Mouse (Mus musculus): Measurements from ENCODE around the gene Prcc.
A peak's percentile ranks its signal among the peaks of the same experiment; 100 is the strongest.

Gene Prcc

DNA sequence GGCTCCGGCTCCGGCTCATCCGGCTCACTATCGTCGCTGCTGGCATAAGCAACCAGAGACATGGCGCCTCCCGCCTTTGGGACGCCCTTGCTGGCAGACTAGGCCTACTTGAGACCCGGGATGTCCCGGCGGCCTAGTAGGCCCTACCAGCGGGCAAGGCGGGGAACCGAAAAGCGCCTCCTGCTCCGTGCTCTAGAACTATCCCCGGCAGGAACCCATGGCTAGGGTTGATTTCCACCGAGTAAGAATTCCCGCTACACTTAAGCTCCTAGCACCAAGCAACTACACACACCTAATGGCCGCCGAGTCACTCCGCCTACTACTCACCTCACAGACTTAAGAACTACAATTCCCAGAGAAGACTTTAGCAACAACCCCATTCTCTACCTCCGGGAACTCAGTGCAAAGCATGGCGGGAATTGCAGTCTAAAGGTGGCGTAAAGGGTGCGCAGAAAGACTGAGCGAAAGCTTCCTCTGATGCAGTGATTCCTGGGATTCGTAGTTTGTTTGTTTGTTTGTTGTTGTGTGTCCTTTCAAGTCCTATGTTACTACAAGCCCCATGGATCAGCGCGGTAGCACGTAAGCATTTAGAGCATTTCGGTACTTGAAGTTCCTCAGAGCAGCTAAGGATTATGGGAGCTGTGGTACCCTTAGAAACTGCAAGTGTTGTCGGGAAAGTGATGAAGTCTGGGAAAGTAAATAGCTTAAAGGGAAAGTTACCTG is at the start of gene Prcc:
Gene Prcc (minus strand): TSS at position 328 of the 723 bp plus-strand sequence.
- peak; percentile 86 to 91 for DNase-seq

- DNase-seq = no peak
These were observed 49.8 kb upstream of the Prcc start for GRCm38 (mm10) chr3:87935201-87935600.

DNA sequence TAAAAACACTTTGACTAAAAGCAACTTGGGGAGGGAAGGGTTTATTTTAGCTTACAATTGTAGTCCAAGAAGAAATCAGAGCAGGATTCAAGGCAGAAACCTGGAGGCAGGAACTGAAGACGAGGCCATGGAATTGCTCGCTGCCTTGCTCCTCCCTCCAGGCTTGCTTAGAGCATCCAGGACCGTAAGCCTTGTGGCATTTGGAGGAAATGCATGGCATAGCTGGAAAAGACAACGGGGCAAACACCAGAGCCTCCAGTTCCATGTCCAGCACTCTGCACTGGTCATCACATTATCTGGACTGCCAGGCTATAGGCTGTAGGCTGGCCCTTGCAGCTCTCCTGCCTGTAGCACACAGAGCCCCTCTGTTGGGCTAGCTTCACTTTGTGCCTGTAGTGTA is 49.1 kb upstream of the Prcc start:
- no peak for DNase-seq

DNA sequence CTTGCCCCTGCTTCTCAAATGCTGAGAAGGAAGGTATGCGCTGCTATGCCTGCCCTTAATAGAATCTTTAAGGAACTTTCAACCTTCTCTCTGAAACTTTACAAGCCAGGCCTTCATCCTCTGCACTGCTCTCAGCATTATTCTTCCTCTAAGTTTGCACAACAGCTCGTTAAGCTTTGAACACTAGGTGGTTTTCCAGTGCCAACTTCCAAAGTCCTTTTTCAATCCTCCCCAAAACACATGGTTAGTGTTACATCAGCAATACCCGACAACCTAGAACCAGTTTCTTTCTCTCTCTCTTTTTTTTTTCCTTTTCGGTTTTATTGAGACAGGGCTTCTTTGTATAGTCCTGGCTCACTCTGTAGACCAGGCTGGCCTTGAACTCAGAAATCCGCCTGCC is 48.6 kb upstream of the Prcc start:
- DNase-seq = no peak

- DNase-seq = peak; percentile 97 to 99
These were observed 44.8 kb upstream of the Prcc start, which contains the start of the genes Isg20l2 and Rrnad1 for GRCm38 (mm10) chr3:87930078-87930795. Gene Isg20l2 (plus strand): TSS chr3:87930314. Gene Rrnad1 (minus strand): TSS chr3:87930717.

DNA sequence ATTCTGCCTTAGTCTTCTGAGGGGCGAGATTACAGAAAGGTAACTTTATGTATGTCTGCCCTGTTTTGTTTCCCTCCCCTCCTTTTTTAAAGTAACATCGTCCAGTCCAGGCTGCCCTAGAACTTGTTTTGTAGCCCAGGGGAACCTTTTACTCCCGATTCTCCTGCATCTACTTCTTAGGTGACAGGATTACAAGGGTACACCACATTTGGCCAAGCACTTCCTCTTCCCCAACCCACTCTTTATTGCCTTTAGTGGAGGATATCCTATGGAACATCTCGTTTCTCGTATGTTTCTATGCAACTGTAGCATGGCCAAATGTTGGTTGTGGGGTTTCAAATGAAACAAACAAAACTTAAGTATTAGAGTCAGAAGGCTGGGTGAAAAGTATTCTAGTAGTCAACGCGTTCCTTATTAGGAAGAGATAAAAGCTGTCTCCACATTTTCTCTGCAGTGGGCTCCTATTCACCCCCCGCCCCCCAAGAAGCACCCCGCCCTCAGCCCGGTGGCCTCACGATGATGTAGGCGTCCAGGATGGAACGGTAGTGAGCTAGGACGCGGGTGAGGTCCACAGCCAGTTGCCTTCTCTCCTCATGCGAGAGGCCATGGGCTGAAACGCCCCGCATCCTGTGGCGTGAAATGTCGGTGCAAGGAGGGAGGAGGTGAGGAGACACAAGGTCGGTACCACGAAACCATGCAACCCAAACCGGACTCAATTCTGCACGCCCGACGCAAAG is 44.1 kb upstream of the Prcc start:
- no peak for DNase-seq

- DNase-seq = no peak
These were observed 42.0 kb upstream of the Prcc start for GRCm38 (mm10) chr3:87927452-87927851.

- DNase-seq = no peak
These were observed 39.6 kb upstream of the Prcc start for GRCm38 (mm10) chr3:87924996-87925395.

GRCm38 (mm10) chr3:87920270-87920943 is 35.0 kb upstream of the Prcc start:
- no peak for DNase-seq

DNA sequence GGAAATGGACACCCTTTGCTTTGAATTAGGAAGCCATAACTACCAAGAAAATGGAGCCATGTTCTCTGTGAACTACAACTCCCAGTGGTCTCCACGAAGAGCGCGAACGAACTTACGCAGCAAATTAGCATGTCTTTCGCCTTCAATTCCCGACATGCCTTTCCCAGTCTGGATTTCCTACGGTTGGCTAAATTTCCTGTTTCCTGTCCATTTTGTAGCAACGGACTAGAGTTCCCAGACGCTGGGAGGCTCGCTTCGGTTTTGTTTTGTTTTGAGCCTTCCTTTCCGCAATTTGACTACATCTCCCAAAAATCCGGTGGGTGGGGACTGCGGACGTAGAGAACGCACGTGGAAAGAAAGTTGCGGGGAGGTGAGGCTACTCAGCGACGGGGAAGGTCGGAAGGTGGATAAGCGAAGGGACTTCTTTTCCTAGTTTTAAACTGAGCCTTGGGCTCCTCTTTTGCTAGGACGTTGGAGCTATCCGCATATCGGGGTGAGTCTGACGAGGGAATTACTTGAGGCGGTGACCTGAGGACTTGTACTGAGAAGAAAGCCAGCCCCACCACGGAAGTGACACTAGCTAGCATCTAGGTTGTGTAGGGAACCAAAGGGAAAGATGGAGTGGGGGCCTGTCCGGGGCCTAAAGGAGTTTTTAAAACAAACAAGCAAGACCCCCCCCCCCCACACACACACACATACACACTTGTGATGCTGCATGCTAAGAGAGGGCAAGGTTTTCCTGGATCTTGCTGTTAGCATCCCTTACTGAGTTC is 34.1 kb upstream of the Prcc start, which contains the start of gene Mrpl24:
Gene Mrpl24 (plus strand): TSS at position 171 of the 773 bp plus-strand sequence.
- DNase-seq = peak; percentile 70 to 78

DNA sequence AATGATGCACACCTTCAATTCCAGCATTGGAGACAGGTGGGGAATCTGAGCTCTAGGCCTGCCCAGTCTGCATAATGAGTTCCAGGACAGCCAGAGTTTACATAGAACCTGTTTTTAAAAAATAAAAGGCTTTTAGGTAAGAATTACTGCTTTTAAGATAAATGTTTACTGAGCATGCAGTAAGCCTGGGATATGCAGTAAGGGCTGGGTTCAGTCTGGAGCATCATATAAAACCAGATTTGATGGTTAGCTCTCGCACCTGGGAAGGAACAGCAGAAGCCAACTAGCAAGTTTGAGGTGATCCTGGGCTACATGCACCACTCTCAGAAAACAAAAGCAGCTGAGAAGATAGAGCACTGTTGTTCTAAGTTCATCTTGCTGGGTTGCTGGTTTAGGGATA is 33.1 kb upstream of the Prcc start:
- no peak for DNase-seq

- DNase-seq = no peak
These were observed 31.6 kb upstream of the Prcc start for GRCm38 (mm10) chr3:87916990-87917389.

GRCm38 (mm10) chr3:87913891-87914290 is 28.5 kb upstream of the Prcc start:
- DNase-seq = no peak

- no peak for DNase-seq
These were observed 28.1 kb upstream of the Prcc start for GRCm38 (mm10) chr3:87913491-87913890.

- peak; percentile 59 to 64 for DNase-seq
These were observed 25.2 kb upstream of the Prcc start for GRCm38 (mm10) chr3:87910573-87911141.

- no peak for DNase-seq
These were observed 24.5 kb upstream of the Prcc start for GRCm38 (mm10) chr3:87909874-87910273.

DNA sequence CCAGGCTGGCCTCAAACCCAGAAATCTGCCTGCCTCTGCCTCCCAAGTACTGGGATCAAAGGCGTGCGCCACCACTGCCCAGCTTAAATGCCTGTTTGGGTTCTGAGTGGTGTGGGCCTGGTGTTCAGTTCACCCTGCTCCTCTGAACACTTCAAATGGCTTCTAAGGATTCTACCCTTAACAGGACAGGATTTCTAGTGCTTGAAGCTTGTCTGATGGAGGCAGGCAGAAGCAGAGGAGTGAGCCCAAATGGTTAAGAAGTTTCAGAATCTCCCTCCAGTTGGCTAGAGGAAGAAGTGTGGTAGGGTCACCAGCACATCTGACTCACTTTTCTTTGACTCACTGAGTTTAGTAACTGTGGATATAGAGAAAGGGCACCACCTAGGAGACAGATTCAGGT is 24.0 kb upstream of the Prcc start:
- no peak for DNase-seq

DNA sequence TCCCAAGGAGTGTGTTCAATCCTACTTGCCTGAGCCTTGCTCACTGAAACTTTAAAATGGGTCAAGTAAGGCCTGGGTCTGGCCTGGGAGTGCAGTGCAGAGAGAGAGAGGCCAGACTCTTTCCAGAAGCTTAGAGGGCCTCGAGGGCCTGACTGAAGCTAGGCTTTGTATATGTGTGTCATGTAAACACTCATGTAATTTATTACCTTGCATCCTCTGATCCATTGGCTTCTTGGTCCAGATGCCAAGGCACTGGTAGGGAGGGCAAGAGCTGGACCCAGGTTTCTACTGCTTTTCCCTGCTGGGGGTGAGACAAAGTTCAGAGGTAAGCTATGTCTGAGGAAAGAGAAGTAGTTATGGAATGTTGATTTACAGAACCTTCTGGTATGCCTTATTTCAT is 22.5 kb upstream of the Prcc start:
- DNase-seq = no peak

DNA sequence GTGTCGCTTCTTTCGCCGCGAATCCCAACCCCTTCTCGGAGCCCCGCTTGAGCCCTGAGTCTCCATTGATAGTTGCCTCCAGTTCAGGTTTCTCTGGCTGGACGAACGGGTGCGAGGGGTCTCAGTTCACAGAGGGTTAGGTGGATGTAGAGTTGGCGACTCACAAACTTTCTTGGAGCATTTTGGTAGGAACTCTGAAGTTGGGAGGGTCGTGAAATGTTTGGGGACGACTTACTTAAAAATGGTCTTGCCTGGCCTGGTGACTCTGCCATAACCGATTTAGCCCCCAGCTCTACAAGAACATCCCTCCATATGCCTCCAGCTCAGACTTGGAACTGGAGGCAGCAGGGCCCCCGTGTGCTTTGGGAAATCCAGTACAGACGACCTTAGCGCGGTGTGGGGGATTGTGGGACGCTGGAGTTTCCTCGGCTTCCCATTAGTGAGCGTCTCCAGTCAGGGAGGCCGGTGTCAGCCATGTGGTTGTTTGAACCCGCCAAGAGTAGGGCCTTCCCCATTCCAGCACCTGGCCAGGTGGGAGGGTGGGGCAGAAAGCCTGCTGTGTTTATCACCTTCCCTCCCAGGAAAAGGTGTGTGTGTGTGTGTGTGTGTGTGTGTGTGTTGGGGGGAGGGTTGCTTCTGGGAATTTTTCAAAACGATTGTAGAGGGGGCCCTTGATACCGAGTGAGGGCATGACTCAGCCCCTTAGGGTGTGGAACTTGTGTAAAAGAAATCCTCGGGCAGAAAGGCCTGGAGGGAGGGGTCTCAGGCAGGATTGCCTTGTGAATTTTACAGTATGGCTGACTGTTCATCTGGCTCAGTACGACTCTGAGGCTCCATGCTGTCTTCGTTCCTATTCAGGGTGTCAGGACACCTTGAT is 21.8 kb upstream of the Prcc start:
- peak; percentile 34 to 42 for DNase-seq

DNA sequence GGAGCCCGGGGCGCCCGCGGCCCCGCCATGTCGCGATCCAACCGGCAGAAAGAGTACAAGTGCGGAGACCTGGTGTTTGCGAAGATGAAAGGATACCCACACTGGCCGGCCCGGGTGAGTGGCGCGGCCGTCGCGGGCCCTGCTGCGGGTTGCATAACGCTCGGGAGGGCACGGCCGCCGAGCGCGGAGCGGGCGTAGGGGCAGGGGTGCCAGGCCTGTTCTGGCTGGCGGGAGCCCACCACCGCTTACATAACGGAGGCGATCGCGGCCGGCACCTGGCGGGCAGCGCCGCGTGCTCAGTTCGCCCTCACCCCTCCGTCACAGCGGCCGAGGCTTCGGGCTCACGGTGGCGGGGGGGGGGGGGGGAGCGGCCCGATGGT is 21.2 kb upstream of the Prcc start:
- DNase-seq = peak; percentile 71 to 73
